Mouse (Mus musculus) CH12.LX (cell line): Measurements from ENCODE around the gene Gm17545. TPM values are rescaled to one million over a fixed set of nuclear protein-coding genes. Genes with fewer than 3 reads are reported as not detected.
A peak's percentile ranks its signal among the peaks of the same experiment; 100 is the strongest.
"Not testable (repeated sequence)": the region's sequence is repeated elsewhere in the genome, so short reads cannot be mapped to it uniquely, and the experiment has no call there.

Source experiments
- DNase-seq: peaks from one replicate; pipeline ENCODE4 v3.0.0-alpha.2; 2013; ENCODE audit errors: extremely low read depth
- H3K27ac ChIP-seq: 2 replicates; pipeline ENCODE4 v1.5.1; 2012; ENCODE audit warnings: low read depth, mild to moderate bottlenecking, control low read depth, moderate library complexity; ENCODE audit not compliant: insufficient read depth
- H3K27me3 ChIP-seq: replicated peaks from 2 replicates; pipeline ENCODE3; 2012; ENCODE audit warnings: inconsistent platforms
- H3K36me3 ChIP-seq, 2 experiments: replicated peaks in 1 of 2; 2 replicates each; pipeline versions ENCODE3 to v1.6.1; 2012; ENCODE audit warnings: inconsistent platforms in 1 of 2, low read length in 1 of 2, mild to moderate bottlenecking in 1 of 2, mixed read lengths in 1 of 2, moderate library complexity in 1 of 2; ENCODE audit not compliant: control insufficient read depth in 1 of 2, insufficient read depth in 1 of 2
- H3K4me1 ChIP-seq, 2 experiments: 2 replicates each; pipeline ENCODE4 v1.6.1; 2012; ENCODE audit warnings: inconsistent platforms in 1 of 2, moderate library complexity in 1 of 2; ENCODE audit not compliant: insufficient read depth in 2 of 2, control insufficient read depth in 1 of 2
- H3K4me2 ChIP-seq: 2 replicates; pipeline ENCODE4 v1.6.1; 2012; ENCODE audit warnings: low read depth, mild to moderate bottlenecking, control low read depth; ENCODE audit not compliant: poor library complexity, insufficient read depth, severe bottlenecking
- H3K4me3 ChIP-seq, 3 experiments: fragments of 150-350 bp in 1 of 3; sonication (generic) in 1 of 3; replicated peaks in 1 of 3; 2 replicates each; pipeline versions ENCODE3 to v1.5.1; 2011 to 2012; ENCODE audit warnings: low read depth in 2 of 3, low read length in 2 of 3, mild to moderate bottlenecking in 2 of 3, moderate library complexity in 2 of 3, control low read depth in 1 of 3, improper control_type of control experiment in 1 of 3, inconsistent platforms in 1 of 3, mixed read lengths in 1 of 3; ENCODE audit not compliant: poor library complexity in 1 of 3
- H3K79me2 ChIP-seq: replicated peaks from 2 replicates; pipeline ENCODE4 v1.6.1; 2012; ENCODE audit warnings: mild to moderate bottlenecking, moderate library complexity; ENCODE audit not compliant: control insufficient read depth, poor library complexity, insufficient read depth, severe bottlenecking; ENCODE audit errors: extremely low read depth
- H3K9ac ChIP-seq: 2 replicates; pipeline ENCODE4 v1.6.1; 2012; ENCODE audit warnings: low read depth, mild to moderate bottlenecking, control low read depth, moderate library complexity; ENCODE audit not compliant: insufficient read depth
- H3K9me3 ChIP-seq: replicated peaks from 2 replicates; pipeline ENCODE3; 2012; ENCODE audit warnings: low read length, inconsistent platforms, mixed read lengths
- CTCF ChIP-seq, 2 experiments: IDR thresholded peaks in 1 of 2; conservative IDR thresholded peaks in 1 of 2; 2 replicates each; pipeline ENCODE4 v1.5.1; 2011 to 2012; ENCODE audit warnings: low read depth in 2 of 2, low read length in 2 of 2, improper control_type of control experiment in 1 of 2, inconsistent platforms in 1 of 2, mild to moderate bottlenecking in 1 of 2, moderate library complexity in 1 of 2
- EP300 ChIP-seq: IDR thresholded peaks from 2 replicates; pipeline ENCODE4 v1.6.1; 2011; ENCODE audit warnings: low read length, improper control_type of control experiment
- GABPA ChIP-seq: IDR thresholded peaks from 2 replicates; pipeline ENCODE4 v1.6.1; 2012; ENCODE audit warnings: low read depth, low read length, improper control_type of control experiment, inconsistent platforms; ENCODE audit not compliant: insufficient replicate concordance
- RAD21 ChIP-seq: IDR thresholded peaks from 2 replicates; pipeline ENCODE4 v1.6.1; 2011; ENCODE audit warnings: low read depth, mild to moderate bottlenecking, low read length, improper control_type of control experiment, moderate library complexity
- SMC3 ChIP-seq: IDR thresholded peaks from 2 replicates; pipeline ENCODE4 v1.6.1; 2011; ENCODE audit warnings: low read depth, low read length, improper control_type of control experiment
- USF2 ChIP-seq: conservative IDR thresholded peaks from 2 replicates; pipeline ENCODE4 v1.6.1; 2011; ENCODE audit warnings: low read depth, low read length, improper control_type of control experiment
- ZNF384 ChIP-seq: IDR thresholded peaks from 2 replicates; pipeline ENCODE4 v1.6.1; 2012; ENCODE audit warnings: low read depth, low read length, improper control_type of control experiment, inconsistent platforms
- dilution Hi-C: fragments of 300-500 bp; cut with MboI; formaldehyde crosslinking; loops from 2 replicates; pipeline ENCODE4 v1.14.3; 2020; ENCODE audit warnings: low sequenced_read_pairs; ENCODE audit not compliant: extremely low pct_unique_long_range_greater_than_20kb, extremely low pct_ligation_motif_present
- in situ Hi-C: fragments of 300-500 bp; cut with MboI; formaldehyde crosslinking; loops from 3 replicates; pipeline ENCODE4 v1.14.3; 2019; ENCODE audit warnings: low sequenced_read_pairs, low pct_ligation_motif_present, low pct_unique_long_range_greater_than_20kb, mixed read lengths
- polyA plus RNA-seq: library from polyadenylated mRNA; unstranded; fragments of >175 nt; gene quantifications from 2 replicates; pipeline ENCODE4 v1.2.1, GENCODE M21; 2012; ENCODE audit warnings: low read depth; ENCODE audit not compliant: insufficient read length
- total RNA-seq, 2 experiments: library from RNA; depleted of rRNA; stranded (reverse); fragments of 300-350 nt in 1 of 2; fragments of >200 nt in 1 of 2; gene quantifications; 2 replicates each; pipeline ENCODE4 v1.2.3; 2012 to 2014

The Gm17545 gene
- not detected in 2 replicates for total RNA-seq (2012; rRNA removed)
- not detected in 2 replicates for total RNA-seq (2014; rRNA removed)
- polyA plus RNA-seq = not detected in 2 replicates

DNA sequence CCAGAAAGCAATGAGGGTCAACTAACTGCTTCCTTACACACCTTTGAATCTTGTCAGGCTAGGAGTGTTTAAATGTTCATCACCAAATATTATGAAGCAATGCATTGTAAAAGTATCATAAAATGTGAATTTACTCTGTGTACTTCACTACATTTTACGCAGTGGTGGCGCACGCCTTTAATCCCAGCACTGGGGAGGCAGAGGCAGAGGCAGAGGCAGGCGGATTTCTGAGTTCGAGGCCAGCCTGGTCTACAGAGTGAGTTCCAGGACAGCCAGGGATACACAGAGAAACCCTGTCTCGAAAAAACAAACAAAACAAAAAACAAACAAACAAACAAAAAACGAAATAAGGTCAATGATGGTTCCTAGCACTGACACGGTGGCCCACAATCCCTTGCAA, at the start of gene Gm17545:
Gene Gm17545, plus strand, starts transcription at position 301 of the 400 bp plus-strand sequence.
- H3K27me3 ChIP-seq, H3K9ac ChIP-seq, dilution Hi-C loops, H3K27ac ChIP-seq, H3K9me3 ChIP-seq, H3K4me2 ChIP-seq, H3K79me2 ChIP-seq, H3K4me3 ChIP-seq, DNase-seq, in situ Hi-C loops: not testable (repeated sequence)
- Histone ChIP-seq H3K36me3 (peaks cover 61 to 86% of the 10 kb centered on the region in 2 experiments), H3K4me1 (peaks cover 8 to 27% of the 10 kb centered on the region in 2 experiments)

DNA sequence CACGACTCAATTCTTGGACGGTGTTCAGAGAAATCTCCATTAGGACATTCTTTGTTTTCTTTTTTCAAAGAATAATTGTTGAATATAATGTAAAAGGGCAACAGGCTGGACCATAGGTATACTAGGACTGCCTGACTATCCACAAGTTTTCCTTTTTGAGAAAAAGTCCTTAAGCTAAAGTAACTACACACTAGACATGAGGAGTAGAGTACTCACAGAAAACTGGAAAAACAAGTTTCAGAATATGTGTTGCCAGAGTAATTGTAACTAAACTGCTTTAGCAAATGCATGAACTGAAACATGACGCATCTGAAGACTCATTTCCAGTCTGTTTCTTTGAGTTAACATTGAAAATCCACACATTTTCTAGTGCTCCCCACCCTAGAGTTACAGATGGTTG, 48.7 kb upstream of the Gm17545 start:
- in situ Hi-C loops = no loop called here
- H3K79me2 ChIP-seq = no peaks in the 10 kb centered on the region
- H3K36me3 ChIP-seq = no peaks in the 10 kb centered on the region
- dilution Hi-C loops = no loop called here
- H3K9me3 ChIP-seq = no peaks in the 10 kb centered on the region
- H3K4me1 ChIP-seq = 0 out of 4 replicates have a peak, but pooled peaks cover 0 to 2% of the 10 kb centered on the region in 2 experiments
- no peaks in the 10 kb centered on the region for H3K27me3 ChIP-seq
- no peak overlapping the region for H3K27ac ChIP-seq
- no peak for DNase-seq
- H3K4me3 ChIP-seq = no peak overlapping the region
- TF ChIP-seq GABPA (no peak), EP300 (no peak), USF2 (no peak)
- H3K9ac ChIP-seq = no peak overlapping the region
- H3K4me2 ChIP-seq = no peak overlapping the region

DNA sequence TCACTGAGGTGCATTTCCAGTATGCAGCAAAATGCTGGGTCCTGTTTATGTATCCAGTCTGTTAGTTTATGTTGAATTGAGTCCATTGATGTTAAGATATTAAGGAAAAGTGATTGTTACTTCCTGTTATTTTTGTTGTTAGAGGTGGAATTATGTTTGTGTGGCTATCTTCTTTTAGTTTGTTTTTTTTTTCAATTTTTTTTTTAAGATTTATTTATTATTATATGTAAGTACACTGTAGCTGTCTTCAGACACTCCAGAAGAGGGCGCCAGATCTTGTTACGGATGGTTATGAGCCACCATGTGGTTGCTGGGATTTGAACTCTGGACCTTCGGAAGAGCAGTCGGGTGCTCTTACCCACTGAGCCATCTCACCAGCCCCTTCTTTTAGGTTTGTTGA, 46.5 kb upstream of the Gm17545 start:
- H3K9me3 ChIP-seq, H3K27ac ChIP-seq, DNase-seq, H3K36me3 ChIP-seq, H3K4me1 ChIP-seq, in situ Hi-C loops, H3K27me3 ChIP-seq, dilution Hi-C loops, H3K4me2 ChIP-seq, H3K4me3 ChIP-seq, H3K79me2 ChIP-seq, H3K9ac ChIP-seq: not testable (repeated sequence)

DNA sequence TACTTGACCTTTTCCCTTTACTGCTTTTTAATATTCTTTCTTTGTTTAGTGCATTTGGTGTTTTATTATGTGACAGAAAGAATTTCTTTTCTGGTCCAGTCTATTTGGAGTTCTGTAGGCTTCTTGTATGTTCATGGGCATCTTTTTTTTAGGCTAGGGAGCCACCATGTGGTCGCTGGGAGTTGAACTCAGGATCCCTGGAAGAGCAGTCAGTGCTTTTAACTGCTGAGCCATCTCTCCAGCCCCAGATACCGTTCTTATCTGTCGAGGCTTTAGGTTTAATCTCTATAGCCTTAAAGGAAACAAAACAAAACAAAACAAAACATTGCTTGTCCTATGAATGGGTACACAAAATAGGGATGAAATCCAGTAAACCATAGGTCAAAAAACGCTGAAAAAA, 45.7 kb upstream of the Gm17545 start:
- DNase-seq = peak; percentile 16
- H3K9ac ChIP-seq, H3K4me1 ChIP-seq: not testable (repeated sequence)
- TF ChIP-seq ZNF384 = peak; percentile 21; the same call in 1 of the 2 replicates
- TF ChIP-seq SMC3 = peak; percentile 39
- peak; percentile 63 for TF ChIP-seq RAD21
- TF ChIP-seq CTCF (conservative IDR thresholded peaks at IDR 0.05 in 1 of 2, IDR thresholded peaks at IDR 0.05 in 1 of 2; ENCODE audit: low read depth in 2 of 2, low read length in 2 of 2) = peak in 1 of 2 experiments; percentile 65; a peak in 2 of 4 replicates
- TF ChIP-seq, all 38 proteins: peak for 4; not testable (repeated sequence) for 34
- H3K4me2 ChIP-seq, H3K79me2 ChIP-seq, H3K36me3 ChIP-seq, dilution Hi-C loops, H3K9me3 ChIP-seq, H3K4me3 ChIP-seq, H3K27ac ChIP-seq, in situ Hi-C loops, H3K27me3 ChIP-seq: not testable (repeated sequence)
